Mouse (Mus musculus): Measurements from ENCODE around the gene Gcgr.
"Not testable (repeated sequence)": the region's sequence is repeated elsewhere in the genome, so short reads cannot be mapped to it uniquely, and the experiment has no call there.

Gcgr gene

GRCm38 (mm10) chr11:120506899-120507298, 23.6 kb upstream of the Gcgr start:
- DNase-seq (ENCODE audit: low spot score in 2 of 2) = no peak

GRCm38 (mm10) chr11:120507611-120508289, 22.7 kb upstream of the Gcgr start:
- no peak for DNase-seq (ENCODE audit: low spot score in 2 of 2)

- no peak for DNase-seq (ENCODE audit: low spot score in 2 of 2)
Observed at GRCm38 (mm10) chr11:120508290-120508870, 22.1 kb upstream of the Gcgr start.

GRCm38 (mm10) chr11:120509940-120510339, 20.6 kb upstream of the Gcgr start:
- no peak for DNase-seq (ENCODE audit: low spot score in 2 of 2)

GRCm38 (mm10) chr11:120510375-120511030, 20.0 kb upstream of the Gcgr start:
- no peak for DNase-seq (ENCODE audit: low spot score in 2 of 2)

GRCm38 (mm10) chr11:120512790-120513453, 17.6 kb upstream of the Gcgr start:
- DNase-seq (ENCODE audit: low spot score in 2 of 2) = no peak

- not testable (repeated sequence) for DNase-seq (ENCODE audit: low spot score in 2 of 2)
Observed at GRCm38 (mm10) chr11:120514262-120514661, 16.2 kb upstream of the Gcgr start.

GRCm38 (mm10) chr11:120515611-120516010, 14.9 kb upstream of the Gcgr start:
- peak; percentile 84 to 85 for DNase-seq (ENCODE audit: low spot score in 2 of 2)

- DNase-seq (ENCODE audit: low spot score in 2 of 2) = no peak
Observed at GRCm38 (mm10) chr11:120517147-120517546, 13.4 kb upstream of the Gcgr start.

- DNase-seq (ENCODE audit: low spot score in 2 of 2) = peak; percentile 78 to 84
Observed at GRCm38 (mm10) chr11:120518027-120518426, 12.5 kb upstream of the Gcgr start.

GRCm38 (mm10) chr11:120518558-120518957, 11.9 kb upstream of the Gcgr start:
- DNase-seq (ENCODE audit: low spot score in 2 of 2) = no peak

- DNase-seq (ENCODE audit: low spot score in 2 of 2) = peak; percentile 82 to 86
Observed at GRCm38 (mm10) chr11:120519738-120520137, 10.8 kb upstream of the Gcgr start.

- DNase-seq (ENCODE audit: low spot score in 2 of 2) = no peak
Observed at GRCm38 (mm10) chr11:120520498-120520897, 10.0 kb upstream of the Gcgr start.

GRCm38 (mm10) chr11:120520967-120521540, 9.4 kb upstream of the Gcgr start:
- DNase-seq (ENCODE audit: low spot score in 2 of 2) = peak; percentile 67 to 79

- DNase-seq (ENCODE audit: low spot score in 2 of 2) = no peak
Observed at GRCm38 (mm10) chr11:120522581-120522980, 7.9 kb upstream of the Gcgr start.

- no peak for DNase-seq (ENCODE audit: low spot score in 2 of 2)
Observed at GRCm38 (mm10) chr11:120525959-120526358, 4.5 kb upstream of the Gcgr start.

- DNase-seq (ENCODE audit: low spot score in 2 of 2) = no peak
Observed at GRCm38 (mm10) chr11:120527690-120528354, 2.7 kb upstream of the Gcgr start.

- DNase-seq (ENCODE audit: low spot score in 2 of 2) = no peak
Observed at GRCm38 (mm10) chr11:120528903-120529302, 1.6 kb upstream of the Gcgr start.

- DNase-seq (ENCODE audit: low spot score in 2 of 2) = no peak
Observed at GRCm38 (mm10) chr11:120531646-120532045, 1.1 kb downstream of the Gcgr start.

- DNase-seq (ENCODE audit: low spot score in 2 of 2) = no peak
Observed at GRCm38 (mm10) chr11:120534093-120534492, 3.6 kb downstream of the Gcgr start.

- DNase-seq (ENCODE audit: low spot score in 2 of 2) = no peak
Observed at GRCm38 (mm10) chr11:120535145-120535544, 4.6 kb downstream of the Gcgr start.

GRCm38 (mm10) chr11:120535804-120536203, 5.3 kb downstream of the Gcgr start:
- no peak for DNase-seq (ENCODE audit: low spot score in 2 of 2)

All from heart, adult 9 months (tissue).